Mouse (Mus musculus) regulatory T cell (primary cell): ENCODE measurements around the gene Alg14.

ENCODE experiments used
- in situ Hi-C: fragments of 300-600 bp; cut with MboI, MseI; formaldehyde crosslinking; loops from one replicate; pipeline ENCODE4 v1.15.1; 2025; ENCODE audit warnings: high pct_unique_total_duplicates

Alg14 gene

DNA sequence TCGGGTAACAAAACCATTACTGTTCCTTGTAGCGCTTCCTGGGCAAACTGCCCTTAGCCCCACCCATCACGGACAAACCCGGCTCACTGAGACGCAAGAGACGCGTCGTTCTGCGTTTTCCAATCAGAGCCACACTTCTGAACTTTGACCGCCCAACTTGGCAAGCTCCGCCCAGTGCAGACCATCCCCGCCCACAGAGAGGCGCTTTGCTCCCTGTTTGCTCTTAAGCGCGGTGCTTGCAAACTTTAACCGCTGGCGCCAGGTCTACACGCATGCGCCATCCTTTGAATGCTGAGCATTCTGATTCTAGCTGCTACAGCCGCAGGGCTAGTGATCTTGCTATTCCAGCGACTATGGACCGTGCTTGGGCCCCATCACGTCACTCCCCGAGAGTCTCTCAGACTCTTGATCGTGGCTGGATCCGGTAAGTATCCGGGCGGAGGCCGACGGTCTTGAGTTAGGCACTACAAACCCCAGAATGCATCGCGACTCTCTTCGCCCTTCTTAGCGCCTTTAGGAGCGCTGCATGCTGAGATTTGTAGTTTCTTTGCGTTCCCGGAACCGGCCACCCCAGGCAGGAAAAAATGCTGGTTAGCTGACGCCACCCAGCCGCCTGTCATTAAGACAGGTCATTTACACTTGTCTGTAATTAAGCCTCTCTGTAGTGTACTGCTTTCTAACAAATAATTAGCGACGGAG is at the start of gene Alg14:
Alg14 (plus strand) TSS at position 214 of the 699 bp plus-strand sequence.
- in situ Hi-C loops, result loop anchor here (5.0 kb wide), 1 partner anchor 119 kb away; the partner anchor contains the start of gene Rwdd3

DNA sequence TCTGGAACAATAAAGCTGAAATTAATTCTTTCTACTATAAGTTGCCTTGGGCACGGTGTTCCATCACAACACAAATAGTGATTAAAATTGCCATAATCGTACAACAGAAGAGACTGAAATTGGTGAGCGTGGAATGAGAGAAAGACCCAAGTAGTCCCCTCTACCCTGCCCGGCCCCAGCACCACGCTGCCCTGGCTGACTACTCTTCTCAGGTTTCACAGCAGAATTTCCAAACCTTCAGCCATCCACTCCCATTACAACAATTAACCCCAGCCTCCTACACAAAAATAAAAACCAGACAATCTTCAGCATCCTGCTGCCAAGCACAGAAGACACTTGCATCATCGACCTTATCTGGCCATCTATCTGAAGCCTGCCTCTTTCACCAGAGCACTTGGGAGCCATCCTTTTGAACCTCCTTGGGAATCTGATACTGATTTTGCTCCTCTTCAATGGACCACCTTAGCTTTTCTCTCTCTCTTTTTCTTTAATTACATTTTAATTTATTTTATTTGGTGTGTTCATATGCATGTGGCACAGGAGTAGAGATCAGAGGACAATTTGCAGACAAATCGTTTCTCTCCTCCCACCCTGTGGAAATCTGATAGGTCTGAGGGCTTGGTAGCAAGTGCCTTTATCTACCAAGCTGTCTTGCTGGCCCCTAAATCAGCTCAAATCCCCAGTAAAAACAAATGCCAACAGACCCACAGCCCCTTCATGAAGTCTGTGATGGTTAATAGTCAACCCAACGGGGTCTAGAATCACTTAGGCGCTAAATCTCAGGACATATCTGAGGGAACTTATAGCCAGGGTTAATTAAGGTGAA is 49.2 kb upstream of the Alg14 start:
- in situ Hi-C loops, result no loop called here

DNA sequence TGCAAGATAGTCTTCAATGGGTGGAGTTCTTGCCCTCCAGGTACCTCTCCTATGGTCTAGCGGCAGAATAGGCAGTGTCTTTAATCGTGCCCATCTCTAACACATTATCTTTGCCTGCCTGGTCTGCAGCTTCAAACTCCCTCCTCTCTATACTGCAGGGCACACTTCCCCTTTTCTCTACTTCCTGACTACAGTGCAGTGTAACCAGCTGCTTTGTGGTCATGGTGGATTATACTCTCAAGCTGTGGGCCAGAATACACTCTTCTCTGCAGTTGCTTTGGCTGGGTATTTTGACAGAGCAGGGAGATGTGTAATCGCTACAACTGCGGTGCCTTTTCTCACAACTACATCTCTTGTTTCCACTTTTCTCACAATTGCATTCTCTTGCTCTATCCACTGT is 48.6 kb upstream of the Alg14 start:
- in situ Hi-C loops, result no loop called here

DNA sequence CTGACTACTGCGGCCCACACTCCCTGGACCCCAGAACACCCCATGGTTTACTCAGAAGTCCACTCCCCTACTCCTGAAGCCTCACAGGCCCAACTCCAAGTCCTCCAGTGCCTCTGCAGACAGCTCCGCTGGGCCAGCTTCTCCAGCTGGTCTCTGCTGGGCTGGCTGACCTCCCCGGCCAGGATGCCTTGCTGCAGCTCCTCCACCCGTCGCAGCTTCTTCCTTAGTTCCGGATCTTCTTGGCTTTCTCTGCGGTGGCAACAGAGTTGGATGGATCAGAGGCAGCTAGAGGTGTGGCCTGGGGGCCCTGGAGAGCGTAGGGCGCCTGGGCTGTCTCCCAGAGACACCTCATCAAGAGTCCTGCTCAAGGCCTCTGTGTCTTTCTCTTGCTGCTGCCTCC is 41.5 kb upstream of the Alg14 start:
- in situ Hi-C loops, result no loop called here

DNA sequence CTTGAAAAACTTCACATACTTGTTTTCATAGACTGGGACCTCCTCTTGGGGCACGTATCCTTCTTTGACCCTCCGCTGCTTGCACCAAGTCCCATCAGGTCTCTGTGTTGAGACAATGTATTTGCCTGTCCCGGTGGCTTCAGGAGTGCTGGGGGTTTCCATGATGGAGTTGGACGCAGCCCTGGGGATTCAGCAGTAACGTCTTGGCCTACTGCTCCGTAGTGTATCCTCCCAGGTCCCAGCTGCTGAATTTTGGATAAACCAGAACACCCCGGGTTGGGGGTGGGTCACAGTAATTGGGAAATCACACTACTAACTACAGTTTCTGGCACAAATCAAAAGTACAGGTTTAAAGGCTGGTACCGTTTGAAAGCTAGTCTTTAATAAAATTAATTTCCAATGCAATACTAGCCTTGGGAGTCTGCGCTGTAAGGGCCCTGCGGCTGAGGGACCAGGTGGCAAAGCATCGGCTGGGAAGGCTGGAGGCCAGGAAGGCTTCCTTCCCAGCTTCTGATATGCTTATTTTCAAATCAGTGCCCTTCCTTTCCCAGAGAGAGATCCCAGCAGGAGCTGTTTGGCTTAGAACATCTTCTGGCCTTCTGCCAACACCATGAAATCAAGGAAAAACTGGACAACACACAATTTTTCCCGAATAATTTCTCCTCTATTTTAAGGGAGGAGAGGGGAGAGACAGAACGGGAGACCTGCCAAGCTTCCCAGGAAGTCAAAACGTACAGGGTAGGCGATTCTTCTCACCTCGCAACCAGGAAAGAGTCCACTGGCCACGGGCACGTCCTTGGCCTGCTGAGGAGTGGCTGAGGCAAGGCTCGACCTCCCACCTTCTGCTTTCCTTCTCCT is 40.8 kb upstream of the Alg14 start:
- in situ Hi-C loops, result no loop called here

DNA sequence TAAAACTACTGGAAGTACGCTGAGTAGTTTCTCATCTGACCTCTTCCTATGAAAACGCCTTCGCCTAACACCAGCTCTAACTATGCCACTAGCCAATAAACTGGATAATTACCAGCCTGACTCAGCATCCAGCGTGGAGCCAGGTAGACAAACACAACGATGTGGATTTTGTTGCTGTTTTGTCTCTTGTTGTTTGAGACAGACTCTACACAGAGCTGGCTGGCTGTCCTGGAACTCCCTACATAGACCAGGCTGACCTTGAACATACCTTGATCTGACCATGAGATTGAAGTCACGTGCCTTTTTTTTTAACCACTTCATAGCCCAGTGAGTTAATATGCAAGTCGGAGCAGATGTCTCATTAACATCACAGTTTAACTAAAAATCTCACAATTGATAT is 36.1 kb upstream of the Alg14 start:
- in situ Hi-C loops, result no loop called here

DNA sequence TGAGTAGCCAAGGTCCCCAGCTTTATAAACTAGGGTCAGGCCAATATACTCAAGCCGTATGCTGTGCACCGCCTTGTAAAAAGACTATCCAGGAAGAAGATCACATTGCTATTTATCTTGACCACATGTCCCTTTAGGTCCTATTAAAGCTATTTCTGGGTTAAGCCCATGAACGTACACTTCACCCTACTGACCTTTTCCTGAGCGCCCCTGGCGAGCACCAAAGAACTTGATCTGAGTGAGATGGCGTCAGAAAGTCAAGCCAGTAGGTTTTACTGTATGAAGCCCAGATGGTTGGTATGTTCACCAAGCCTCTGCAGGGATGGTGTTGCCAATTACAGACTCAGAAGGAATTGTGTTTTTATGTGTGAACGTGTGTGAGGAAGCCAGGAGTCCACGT is 35.4 kb upstream of the Alg14 start:
- in situ Hi-C loops, result no loop called here

DNA sequence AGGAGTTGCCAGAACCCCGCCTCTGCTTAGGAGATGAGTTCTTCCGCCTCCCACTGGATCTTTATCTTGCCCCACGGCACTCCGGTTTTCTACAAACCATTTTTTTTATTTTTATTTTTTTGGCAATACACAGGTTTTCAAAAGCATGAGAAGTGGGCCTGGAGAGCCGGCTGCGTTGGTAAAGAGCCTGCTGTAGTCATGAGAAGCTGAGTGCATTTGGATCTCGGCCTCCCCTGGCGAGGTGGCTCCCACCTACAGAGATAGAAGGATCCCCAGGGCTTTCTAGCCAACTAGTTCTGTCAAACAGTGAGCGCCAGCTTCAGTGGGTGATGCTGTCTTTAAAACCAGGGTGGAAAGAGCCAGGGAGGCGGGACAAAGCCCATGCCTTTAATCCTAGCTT is 34.2 kb upstream of the Alg14 start:
- in situ Hi-C loops, result no loop called here

DNA sequence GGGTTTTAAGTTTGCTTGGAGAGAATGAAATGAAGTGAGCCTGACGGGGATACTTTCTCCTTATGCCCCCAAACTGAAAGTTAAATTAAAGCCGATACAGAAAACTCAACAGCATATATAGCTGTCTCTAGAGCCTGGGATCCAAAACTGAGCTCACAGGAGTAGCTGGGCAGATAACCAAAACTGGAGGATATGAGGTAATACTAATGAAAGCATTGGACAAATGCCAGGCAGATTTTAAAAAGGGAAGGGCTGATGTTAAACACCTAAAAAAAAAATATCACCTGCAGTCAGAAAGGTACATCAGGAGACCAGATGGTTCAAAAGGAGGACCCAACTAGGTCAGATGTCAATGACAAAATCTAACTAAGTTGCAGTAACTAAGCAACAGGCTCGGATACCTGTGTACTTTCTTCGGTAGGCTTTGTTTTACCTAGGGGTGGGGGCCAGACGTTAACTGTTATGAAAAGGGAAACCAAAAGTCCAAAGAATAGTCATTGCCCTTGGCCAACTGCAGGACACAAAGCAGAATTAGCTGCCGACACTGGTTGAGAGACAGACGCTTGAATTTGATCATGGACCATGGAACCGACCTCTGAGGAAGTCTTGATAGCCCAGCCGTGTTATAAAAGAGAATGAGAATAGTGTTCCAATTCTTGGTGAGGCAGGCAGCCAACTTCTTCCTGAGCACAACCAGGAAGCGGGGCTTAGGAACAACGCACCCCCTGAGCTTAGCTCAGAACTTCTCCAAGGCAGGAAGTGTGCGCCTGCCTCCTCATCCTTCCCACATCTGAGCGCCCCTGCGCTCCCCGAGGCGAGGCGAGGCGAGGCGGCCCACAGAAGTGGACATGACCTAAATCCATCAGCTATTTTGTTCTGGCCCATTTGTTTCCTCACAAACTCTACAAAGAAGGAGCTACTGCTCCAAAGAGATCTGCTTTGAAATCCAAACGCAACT is 32.8 kb upstream of the Alg14 start:
- in situ Hi-C loops, result no loop called here

DNA sequence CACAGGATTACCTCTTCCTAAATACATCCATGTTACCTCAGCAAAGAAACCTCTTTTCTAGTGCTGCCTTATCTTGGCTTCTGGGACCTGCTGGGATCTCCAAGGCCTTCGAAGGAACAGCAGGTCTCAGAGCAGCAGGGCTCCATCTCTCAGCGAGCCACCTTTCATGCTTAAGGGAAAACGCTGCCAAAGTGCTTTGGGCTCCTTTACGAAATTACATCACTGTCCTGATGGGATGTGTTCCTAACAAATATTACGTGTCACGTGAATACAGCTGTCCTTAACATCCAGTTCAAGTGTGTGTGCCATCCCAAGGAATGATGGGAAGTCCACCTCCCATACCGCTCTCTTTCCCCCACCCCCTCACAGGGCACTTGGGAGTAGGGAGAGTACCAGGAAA is 31.5 kb upstream of the Alg14 start:
- in situ Hi-C loops, result loop anchor here (10.0 kb wide), 1 partner anchor 1475 kb away; no protein-coding TSS in a partner anchor

DNA sequence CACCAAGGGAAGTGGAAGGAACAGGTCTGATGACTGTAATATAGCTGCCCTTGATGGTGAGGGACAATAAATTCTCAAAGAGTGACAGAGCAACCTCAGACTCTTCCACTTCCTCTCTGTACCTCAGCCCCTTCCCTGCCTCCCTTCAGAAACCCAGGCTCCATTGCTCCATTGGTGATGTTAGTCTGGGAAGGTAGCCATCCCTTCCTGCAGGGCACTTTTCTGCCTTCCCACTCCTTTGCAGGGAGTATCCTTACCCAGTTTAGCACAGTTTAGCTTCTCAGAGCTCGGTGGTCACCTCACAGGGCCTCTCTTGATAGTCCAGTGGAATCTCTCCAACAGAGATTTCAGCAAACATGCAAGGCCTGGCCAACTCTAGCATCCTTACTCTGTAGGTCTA is 30.7 kb upstream of the Alg14 start:
- in situ Hi-C loops, result loop anchor here (10.0 kb wide), 1 partner anchor 1474 kb away; no protein-coding TSS in a partner anchor

DNA sequence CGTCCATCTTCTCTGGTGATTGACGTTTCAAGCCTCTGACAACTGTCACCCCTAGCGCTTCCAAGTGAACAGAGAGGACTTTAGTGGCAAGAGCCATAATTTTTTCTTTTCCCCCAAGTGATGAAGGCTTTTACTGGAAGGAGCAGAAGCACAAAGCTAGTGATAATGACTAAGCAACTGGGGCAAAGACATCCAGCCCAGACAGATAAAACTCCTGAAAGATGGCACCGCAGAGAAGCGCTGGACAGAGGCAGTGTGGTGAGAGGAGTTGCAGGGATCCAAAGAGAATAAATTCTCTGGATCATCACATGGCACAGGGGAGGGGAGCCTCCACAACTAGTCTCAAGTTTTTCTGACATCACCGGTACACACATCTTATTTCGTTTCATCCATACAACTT is 30.3 kb upstream of the Alg14 start:
- in situ Hi-C loops, result loop anchor here (10.0 kb wide), 1 partner anchor 1474 kb away; no protein-coding TSS in a partner anchor

DNA sequence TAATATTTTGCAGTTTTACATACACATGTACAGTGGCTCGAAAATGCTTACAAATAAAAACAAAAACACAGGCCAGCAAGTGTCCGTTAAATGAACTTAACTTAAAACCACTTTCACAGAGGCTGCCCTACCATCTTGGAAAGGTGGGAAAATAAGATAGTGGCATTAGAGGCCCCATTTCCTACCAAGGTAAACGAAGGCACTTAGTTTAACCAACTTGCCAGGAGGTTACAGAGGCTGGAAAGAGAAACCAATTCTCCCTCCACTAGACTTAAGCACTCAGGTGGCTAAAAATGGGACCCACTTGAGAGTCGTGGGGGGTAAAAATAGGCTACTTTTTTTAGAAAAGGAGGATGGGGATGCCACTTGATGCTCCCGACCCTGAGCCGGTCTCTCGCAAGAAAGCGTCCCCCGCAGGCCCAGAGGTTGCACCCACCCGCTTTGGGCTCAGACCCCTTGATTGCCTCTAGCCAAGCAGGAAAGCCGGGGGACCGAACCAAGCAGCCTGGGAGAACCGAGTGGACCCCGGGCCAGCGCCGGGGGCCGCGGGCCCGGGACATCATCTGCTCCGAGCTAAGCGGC is 29.5 kb upstream of the Alg14 start:
- in situ Hi-C loops, result loop anchor here (10.0 kb wide), 1 partner anchor 1473 kb away; no protein-coding TSS in a partner anchor

DNA sequence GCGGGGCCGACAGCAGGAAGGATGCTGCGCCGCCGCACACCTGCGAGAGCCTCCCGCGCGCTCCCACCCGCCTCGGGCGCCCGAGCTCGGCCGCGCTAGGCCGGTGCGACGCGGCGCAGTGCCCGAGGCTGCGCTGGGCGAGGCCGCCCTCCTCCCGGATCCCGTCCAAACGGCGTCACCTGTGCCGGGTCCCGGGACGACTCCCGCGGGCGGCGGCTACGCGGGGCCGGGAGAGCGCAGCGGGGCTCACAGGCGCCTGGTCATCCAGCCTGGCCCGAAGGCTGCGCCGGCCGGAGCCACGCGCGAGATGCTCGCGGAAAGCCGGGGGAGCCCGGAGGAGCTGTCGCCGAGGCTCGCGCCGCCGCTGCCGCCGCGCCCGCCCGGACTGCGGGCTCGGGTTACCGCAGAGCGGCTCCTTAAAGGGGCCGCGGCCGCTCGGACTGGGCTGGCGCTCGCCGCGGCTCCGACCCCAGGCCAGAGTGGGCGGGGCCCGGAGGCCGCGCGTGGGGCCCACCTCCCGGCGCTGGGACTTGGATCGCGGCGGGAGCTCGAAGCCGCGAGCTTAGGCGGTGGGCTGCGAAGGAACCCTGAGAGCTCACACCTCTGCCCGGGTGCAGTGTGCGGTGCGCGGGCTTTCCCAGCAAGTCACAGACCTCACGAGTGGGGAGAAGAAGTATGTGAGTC is 28.9 kb upstream of the Alg14 start:
- in situ Hi-C loops, result loop anchor here (10.0 kb wide), 1 partner anchor 1472 kb away; no protein-coding TSS in a partner anchor

DNA sequence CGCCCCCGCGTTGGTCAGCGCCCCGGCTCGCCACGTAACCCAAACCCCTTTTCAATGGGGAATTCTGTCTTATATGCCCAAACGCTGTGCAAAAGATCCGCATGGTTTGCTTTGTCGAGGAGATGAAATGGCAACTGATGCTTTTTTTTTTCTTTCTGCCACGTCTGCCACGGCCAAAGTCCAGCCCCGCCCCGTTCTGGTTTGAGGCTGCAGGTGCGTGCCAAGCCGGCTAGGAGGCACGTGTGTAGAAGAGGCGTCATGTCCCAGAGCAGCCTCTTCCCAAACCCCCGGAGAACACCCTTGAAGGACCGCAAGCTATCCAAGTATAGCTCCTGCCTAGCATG is 28.4 kb upstream of the Alg14 start:
- in situ Hi-C loops, result loop anchor here (10.0 kb wide), 1 partner anchor 1472 kb away; no protein-coding TSS in a partner anchor

DNA sequence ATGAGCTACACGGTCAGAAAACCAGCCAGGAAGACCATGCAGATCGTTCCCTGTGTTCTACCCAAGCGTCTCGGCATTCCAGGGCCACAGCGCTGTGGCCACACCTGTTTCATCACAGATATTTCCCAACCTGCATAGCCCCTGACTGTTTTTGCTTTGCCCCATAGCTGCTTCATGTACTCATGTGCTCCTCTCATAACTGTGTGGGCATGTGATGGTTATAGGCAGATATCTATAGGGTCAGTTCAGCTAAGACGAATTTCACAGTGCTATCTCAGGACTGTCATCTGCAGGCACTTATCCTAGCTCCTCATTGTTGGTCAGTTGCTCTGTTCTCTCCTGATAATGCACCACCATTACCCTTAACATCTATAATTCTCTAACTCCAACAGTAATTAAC is 27.3 kb upstream of the Alg14 start:
- in situ Hi-C loops, result loop anchor here (10.0 kb wide), 1 partner anchor 1471 kb away; no protein-coding TSS in a partner anchor

DNA sequence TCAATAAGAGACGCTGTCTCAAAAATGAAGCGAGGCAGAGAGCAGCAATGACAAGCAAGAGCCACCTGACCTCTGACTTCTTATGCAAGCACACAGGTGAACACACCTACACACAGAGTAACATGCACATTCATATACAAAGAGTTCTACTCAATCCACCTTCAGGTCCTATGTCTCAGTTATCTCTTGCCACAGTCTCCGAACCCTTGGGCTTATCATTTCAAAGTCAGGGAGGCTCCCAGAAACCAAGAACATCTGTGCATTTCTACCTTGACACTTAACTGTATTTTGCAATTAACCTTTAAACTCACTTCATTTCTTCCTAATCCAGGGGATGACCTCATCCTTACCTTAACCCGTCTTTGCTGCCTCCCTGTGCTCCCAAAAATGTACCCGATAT is 24.3 kb upstream of the Alg14 start:
- in situ Hi-C loops, result loop anchor here (10.0 kb wide), 1 partner anchor 1468 kb away; no protein-coding TSS in a partner anchor

DNA sequence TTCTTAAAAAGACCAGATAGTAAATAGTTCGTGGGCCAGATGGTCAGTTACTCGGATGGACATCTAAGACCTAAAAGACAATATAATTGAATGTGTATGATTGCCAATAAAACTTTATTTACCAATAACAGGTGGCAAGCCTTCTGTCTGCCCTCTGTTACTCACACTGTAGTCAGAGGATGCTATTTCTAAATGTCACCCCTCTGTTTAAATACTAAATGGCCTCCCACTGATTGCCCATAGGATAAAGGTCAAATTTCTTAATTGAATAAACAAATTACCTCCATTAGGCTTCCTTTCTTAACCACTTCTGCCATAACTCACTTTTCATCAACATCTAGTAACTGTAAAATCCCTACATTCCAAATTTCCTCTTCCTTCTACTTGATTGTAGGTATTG is 19.0 kb upstream of the Alg14 start:
- in situ Hi-C loops, result no loop called here

DNA sequence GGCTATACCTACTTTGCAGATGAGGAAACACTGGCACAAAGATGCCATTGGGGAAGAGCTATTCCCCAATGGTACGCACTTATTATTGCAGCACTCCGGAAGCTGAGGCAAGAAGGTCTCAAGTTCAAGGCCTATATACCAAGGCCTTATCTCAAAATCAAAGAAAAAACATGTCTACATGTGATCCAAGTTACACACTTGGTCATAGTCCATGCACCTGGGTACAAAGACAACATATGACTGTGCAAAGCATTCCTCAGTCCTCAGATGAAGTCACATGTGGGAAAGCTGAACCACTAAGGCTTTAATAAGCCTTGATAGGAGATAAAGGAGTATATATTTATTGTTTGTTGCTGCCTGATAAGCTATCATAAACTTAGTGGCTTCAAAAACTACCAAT is 17.6 kb upstream of the Alg14 start:
- in situ Hi-C loops, result no loop called here

DNA sequence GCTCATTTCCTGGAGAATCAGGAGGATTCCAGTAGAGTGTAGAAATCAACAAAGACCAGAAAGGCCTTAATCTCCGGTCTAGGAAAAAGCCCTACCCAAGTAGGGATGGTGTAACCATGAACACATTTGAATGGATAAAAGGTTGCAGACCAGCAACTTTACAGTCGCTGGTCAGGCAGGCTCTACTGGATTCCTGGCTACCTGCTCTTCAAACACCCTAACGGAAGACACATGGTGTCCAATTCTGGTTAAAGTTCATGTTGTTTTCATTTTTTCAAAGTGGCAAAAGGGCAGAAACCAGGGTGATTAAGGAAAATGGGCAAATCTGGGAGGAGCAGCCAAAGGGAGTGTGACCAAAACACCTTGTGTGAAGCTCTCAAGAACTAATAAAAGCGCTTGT is 14.6 kb upstream of the Alg14 start:
- in situ Hi-C loops, result no loop called here
